Mouse (Mus musculus) intestine, embryonic 14.5 days (tissue): ENCODE measurements around the gene Acp6. TPM values are rescaled to one million over a fixed set of nuclear protein-coding genes. Genes with fewer than 3 reads are reported as not detected.
A peak's percentile ranks its signal among the peaks of the same experiment; 100 is the strongest.

ENCODE experiments used
- ATAC-seq: fragments of 200-750 bp; cut with Nextera tagmentation; replicated peaks from 2 replicates; pipeline ENCODE4 v1.8.0; 2017; ENCODE audit warnings: low read depth, moderate number of reproducible peaks, moderate TSS enrichment, moderate library complexity; ENCODE audit not compliant: low FRiP score, low TSS enrichment
- DNase-seq: peaks from one replicate; pipeline ENCODE4 v3.0.0-alpha.2; 2018; ENCODE audit warnings: low spot score
- H3K27ac ChIP-seq: fragments of 300-500 bp; sonication (generic); 2 replicates; pipeline ENCODE4 v1.5.1; 2014; ENCODE audit warnings: low read depth, mild to moderate bottlenecking, control low read depth
- H3K27me3 ChIP-seq: fragments of 300-500 bp; sonication (generic); replicated peaks from 2 replicates; pipeline ENCODE4 v1.6.1; 2014; ENCODE audit warnings: low read length, control low read depth; ENCODE audit not compliant: control insufficient read depth, insufficient read depth
- H3K36me3 ChIP-seq: fragments of 300-500 bp; sonication (generic); 2 replicates; pipeline ENCODE4 v1.6.1; 2014; ENCODE audit warnings: low read length, control low read depth; ENCODE audit not compliant: control insufficient read depth, insufficient read depth
- H3K4me1 ChIP-seq: fragments of 300-500 bp; sonication (generic); replicated peaks from 2 replicates; pipeline ENCODE4 v1.6.1; 2014; ENCODE audit warnings: low read length, control low read depth, mixed read lengths; ENCODE audit not compliant: control insufficient read depth, insufficient read depth
- H3K4me2 ChIP-seq: fragments of 300-500 bp; sonication (generic); 2 replicates; pipeline ENCODE4 v1.6.1; 2014; ENCODE audit warnings: low read length
- H3K4me3 ChIP-seq: fragments of 300-500 bp; sonication (generic); 2 replicates; pipeline ENCODE4 v1.5.1; 2014; ENCODE audit warnings: low read depth, low read length, control low read depth, mixed read lengths
- H3K9ac ChIP-seq: fragments of 300-500 bp; sonication (generic); 2 replicates; pipeline ENCODE4 v1.6.1; 2014; ENCODE audit warnings: mild to moderate bottlenecking, low read length
- H3K9me3 ChIP-seq: fragments of 300-500 bp; sonication (generic); 2 replicates; pipeline ENCODE4 v1.6.1; 2016; ENCODE audit warnings: low read length, control low read depth; ENCODE audit not compliant: control insufficient read depth
- WGBS: fragments of 180-500 bp; shearing (Covaris S2); extraction: QIAGEN DNeasy Blood & Tissue Kit; methylation state at CpG from one replicate; pipeline ENCODE4 v1.1.7; 2014; 5-methylcytosine and 5-hydroxymethylcytosine counted together
- polyA plus RNA-seq: library from polyadenylated mRNA; unstranded; fragments of >200 nt; fragmentation: Nextera tagmentation; extraction: Ambion mirVana; gene quantifications from 2 replicates; pipeline ENCODE4 v1.2.1, GENCODE M21; 2014

Acp6 gene
- polyA plus RNA-seq, 1 experiment from 2014 or later, result 43.9 TPM

DNA sequence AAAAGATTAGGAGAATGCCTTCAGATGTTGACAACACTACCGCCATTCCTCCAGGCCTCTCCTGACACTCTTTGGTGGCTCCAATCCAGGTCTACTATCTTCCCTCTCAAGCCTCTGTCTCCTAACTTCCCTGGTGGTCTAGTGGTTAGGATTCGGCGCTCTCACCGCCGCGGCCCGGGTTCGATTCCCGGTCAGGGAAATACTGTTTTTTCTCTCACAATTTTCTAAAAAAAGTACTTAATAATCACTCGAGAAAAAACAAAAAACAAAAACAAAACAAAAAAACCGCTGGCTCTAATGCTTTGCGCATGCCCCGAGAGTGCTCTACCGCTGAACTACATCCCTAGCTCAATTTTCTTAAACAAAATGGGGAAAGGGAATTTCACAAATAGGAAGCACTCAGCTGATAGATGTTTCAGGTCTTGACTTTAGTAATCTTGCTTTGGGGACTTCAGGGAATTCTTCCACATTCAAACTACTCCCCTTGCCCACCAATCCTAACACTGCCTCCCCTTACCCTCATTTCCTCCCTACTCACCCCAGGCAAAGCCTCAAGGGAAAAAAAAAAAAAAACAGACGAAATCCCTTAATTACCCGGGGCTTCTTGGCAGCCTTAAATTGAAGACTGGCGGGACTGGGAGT lies 498 bp upstream of the Acp6 start:
- ATAC-seq, result peak; percentile 73
- peak; percentile 97 for DNase-seq
- Histone ChIP-seq H3K4me1 (peaks cover 17% of the 10 kb centered on the region; the same call in 1 of the 2 replicates), H3K4me3 (peak overlapping the region; percentile 88), H3K27ac (peak overlapping the region; percentile 64), H3K4me2 (peak overlapping the region; percentile 86), H3K9me3 (no peaks in the 10 kb centered on the region), H3K27me3 (no peaks in the 10 kb centered on the region), H3K36me3 (no peaks in the 10 kb centered on the region), H3K9ac (peak overlapping the region; percentile 14; the same call in 1 of the 2 replicates)
- 1% methylated on average over 17 of the region's 17 CpGs for WGBS

DNA sequence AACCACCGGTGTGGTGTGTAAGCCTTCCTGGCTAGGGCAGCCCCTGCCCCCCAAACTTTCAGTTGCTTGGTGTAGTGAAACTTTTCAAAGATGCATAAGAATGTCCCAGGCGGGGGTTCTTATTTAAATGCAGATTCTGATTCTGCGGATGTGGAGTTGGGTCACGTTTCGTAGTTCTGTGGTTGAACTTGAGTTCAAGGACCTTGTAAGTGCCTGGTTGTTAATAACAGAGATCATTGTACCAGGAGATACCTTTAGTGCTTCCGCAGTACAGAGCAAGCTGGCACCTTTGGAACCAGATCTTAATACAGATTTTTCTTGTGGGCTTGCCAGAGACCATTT lies 903 bp downstream of the Acp6 start:
- peak overlapping the region; percentile 86 for H3K4me2 ChIP-seq
- ATAC-seq, result no peak
- peak overlapping the region; percentile 80 for H3K9ac ChIP-seq
- 12% methylated on average over 6 of the region's 6 CpGs for WGBS
- H3K4me1 ChIP-seq, result peaks cover 17% of the 10 kb centered on the region; the same call in 1 of the 2 replicates
- peak overlapping the region; percentile 88 for H3K4me3 ChIP-seq
- H3K9me3 ChIP-seq, result no peaks in the 10 kb centered on the region
- no peaks in the 10 kb centered on the region for H3K27me3 ChIP-seq
- no peaks in the 10 kb centered on the region for H3K36me3 ChIP-seq
- no peak for DNase-seq
- no peak overlapping the region for H3K27ac ChIP-seq

DNA sequence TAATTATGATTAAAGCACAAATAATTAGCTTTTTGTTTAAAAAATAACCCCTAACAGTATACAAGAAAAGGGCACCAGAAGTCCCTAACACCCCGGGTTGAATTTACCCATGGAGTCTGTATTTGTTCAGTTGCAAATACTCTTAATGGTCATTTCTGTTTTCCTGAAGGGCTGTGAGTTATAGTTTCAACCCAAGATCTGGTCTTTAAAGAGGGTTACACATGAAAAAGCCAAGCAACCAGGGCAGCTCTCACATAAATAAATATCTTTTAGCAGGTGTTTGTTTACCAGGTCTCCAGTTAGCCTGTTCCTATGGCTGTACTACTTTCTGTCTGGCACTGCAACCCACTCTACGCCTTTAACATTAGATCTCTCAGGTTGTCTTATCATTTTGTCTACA lies 1.4 kb downstream of the Acp6 start:
- H3K27me3 ChIP-seq, result no peaks in the 10 kb centered on the region
- DNase-seq (no peak), ATAC-seq (no peak)
- H3K9ac ChIP-seq, result no peak overlapping the region
- no peak overlapping the region for H3K27ac ChIP-seq
- H3K9me3 ChIP-seq, result no peaks in the 10 kb centered on the region
- 82% methylated on average over 2 of the region's 2 CpGs for WGBS
- peak overlapping the region; percentile 86 for H3K4me2 ChIP-seq
- H3K4me1 ChIP-seq, result peaks cover 17% of the 10 kb centered on the region; the same call in 1 of the 2 replicates
- H3K4me3 ChIP-seq, result peak overlapping the region; percentile 88; the same call in 1 of the 2 replicates
- no peaks in the 10 kb centered on the region for H3K36me3 ChIP-seq

DNA sequence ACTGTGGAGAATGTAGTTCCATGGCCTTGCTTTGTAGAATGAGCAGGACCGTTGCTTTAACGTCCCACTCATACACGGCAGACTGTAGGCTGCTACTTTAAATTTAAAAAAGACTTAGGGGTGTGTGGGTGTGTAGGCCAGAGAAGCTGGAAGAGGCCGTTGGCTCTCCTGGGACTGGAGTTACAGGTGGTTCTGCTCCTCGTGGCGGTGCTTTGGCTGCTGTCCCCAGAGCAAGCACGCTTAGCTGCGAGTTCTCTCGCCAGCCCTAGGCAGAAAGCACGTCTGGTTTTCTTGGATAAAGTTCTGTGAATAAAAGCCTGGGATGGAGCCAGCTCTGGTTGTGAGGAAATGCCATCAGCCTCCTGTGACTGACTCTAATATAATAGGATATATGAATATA lies 2.3 kb downstream of the Acp6 start:
- no peak overlapping the region for H3K4me2 ChIP-seq
- no peaks in the 10 kb centered on the region for H3K9me3 ChIP-seq
- H3K4me3 ChIP-seq, result no peak overlapping the region
- H3K27me3 ChIP-seq, result no peaks in the 10 kb centered on the region
- 45% methylated on average over 10 of the region's 10 CpGs for WGBS
- H3K27ac ChIP-seq, result no peak overlapping the region
- H3K36me3 ChIP-seq, result no peaks in the 10 kb centered on the region
- H3K4me1 ChIP-seq, result peaks cover 17% of the 10 kb centered on the region; the same call in 1 of the 2 replicates
- no peak for ATAC-seq
- no peak overlapping the region for H3K9ac ChIP-seq
- DNase-seq, result no peak

DNA sequence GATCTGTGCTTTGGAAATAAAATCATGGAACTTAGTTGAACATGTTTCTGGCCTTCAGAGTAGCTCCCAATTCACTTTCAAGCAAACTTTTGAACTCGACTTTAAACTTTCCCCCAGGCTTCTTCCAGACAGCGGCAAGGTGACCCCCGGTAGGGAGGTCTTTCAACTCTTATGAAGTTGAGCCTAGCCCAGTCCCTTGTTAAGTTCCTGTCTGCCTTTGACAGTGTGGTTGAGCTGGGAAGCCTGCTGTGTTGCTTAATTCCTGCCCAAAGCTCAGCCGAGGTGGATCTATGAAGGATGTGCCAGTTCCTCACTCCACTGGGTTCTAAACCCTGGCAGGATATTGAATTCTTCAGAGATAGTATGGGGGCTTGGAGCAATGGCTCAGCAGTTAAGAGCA lies 3.2 kb downstream of the Acp6 start:
- H3K27ac ChIP-seq, result no peak overlapping the region
- no peak overlapping the region for H3K4me2 ChIP-seq
- H3K36me3 ChIP-seq, result no peaks in the 10 kb centered on the region
- ATAC-seq (no peak), DNase-seq (no peak)
- no peaks in the 10 kb centered on the region for H3K9me3 ChIP-seq
- no peak overlapping the region for H3K9ac ChIP-seq
- no peak overlapping the region for H3K4me3 ChIP-seq
- H3K4me1 ChIP-seq, result peaks cover 17% of the 10 kb centered on the region; the same call in 1 of the 2 replicates
- no peaks in the 10 kb centered on the region for H3K27me3 ChIP-seq
- 68% methylated on average over 4 of the region's 4 CpGs for WGBS

DNA sequence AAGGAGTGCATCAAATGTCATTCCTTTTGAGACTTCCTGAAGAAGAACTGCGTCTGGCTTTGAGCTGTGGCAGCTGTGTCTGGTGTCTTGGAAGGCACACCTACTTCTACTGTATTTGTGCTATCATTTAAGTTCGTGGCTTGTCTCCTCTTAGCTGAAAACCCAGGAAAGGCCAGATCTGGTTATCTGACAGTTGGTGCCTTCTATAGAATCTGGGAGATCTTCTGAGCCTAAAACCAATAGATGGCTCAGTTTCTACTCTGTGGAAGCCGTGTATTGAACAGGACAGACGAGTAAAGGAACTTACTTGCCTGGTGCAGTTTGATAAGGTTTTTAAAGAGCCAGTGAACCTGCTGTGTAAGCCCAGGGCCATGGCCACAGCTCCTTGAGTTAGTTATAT lies 5.9 kb downstream of the Acp6 start:
- Histone ChIP-seq H3K4me2 (no peak overlapping the region), H3K27ac (no peak overlapping the region), H3K9me3 (no peaks in the 10 kb centered on the region), H3K4me3 (no peak overlapping the region), H3K27me3 (no peaks in the 10 kb centered on the region), H3K36me3 (peaks cover 6% of the 10 kb centered on the region), H3K9ac (no peak overlapping the region), H3K4me1 (peaks cover 15% of the 10 kb centered on the region; the same call in 1 of the 2 replicates)
- ATAC-seq (no peak), DNase-seq (no peak)
- WGBS, result 73% methylated on average over 4 of the region's 4 CpGs

DNA sequence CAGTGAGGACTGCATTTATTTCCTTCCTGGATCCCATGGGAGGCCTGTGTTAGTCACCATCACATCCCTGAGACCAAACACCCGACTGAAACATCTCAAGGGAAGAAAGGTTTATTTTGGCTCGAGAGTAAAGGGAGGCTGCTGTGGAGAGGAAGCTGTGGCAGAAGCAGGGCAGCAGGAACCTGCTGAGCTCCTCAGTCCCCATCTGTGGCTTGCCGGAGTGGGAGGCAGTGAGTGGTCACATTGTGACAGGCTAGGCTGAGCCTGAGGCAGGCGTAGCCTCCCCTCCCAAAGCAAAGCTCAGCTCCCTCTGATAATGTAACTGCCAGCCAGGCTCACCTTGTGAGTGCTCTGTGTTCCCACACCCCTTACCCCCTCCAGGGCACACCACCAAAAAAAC lies 8.5 kb downstream of the Acp6 start:
- no peak overlapping the region for H3K4me2 ChIP-seq
- H3K4me1 ChIP-seq, result no peaks in the 10 kb centered on the region
- DNase-seq (no peak), ATAC-seq (no peak)
- no peaks in the 10 kb centered on the region for H3K9me3 ChIP-seq
- no peak overlapping the region for H3K9ac ChIP-seq
- H3K27ac ChIP-seq, result no peak overlapping the region
- no peaks in the 10 kb centered on the region for H3K27me3 ChIP-seq
- 80% methylated on average over 4 of the region's 4 CpGs for WGBS
- no peak overlapping the region for H3K4me3 ChIP-seq
- peaks cover 12% of the 10 kb centered on the region for H3K36me3 ChIP-seq

DNA sequence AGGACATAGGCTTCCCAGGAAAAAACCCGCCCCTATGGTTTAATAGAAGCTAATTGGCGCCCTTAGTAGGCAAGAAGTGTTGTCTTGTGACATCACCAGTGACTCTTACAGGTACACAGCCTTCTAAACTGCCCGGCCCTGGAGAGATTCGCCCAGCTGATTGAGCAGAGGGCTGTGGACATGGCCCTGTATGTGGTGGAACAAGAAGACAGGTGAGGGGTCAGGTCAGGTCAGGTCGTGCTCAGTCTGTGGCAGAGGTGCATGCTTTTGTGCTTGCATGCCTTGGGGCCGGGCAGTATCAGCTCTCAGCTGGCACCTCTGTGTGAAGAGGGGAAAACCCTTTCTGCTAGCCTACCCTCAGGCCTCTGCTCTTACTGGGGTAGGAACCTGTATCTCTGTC lies 13.0 kb downstream of the Acp6 start:
- no peak for ATAC-seq
- WGBS, result 78% methylated on average over 6 of the region's 6 CpGs
- no peaks in the 10 kb centered on the region for H3K9me3 ChIP-seq
- no peak for DNase-seq
- no peaks in the 10 kb centered on the region for H3K27me3 ChIP-seq
- H3K27ac ChIP-seq, result no peak overlapping the region
- peaks cover 12% of the 10 kb centered on the region for H3K36me3 ChIP-seq
- no peak overlapping the region for H3K4me3 ChIP-seq
- no peak overlapping the region for H3K4me2 ChIP-seq
- H3K9ac ChIP-seq, result no peak overlapping the region
- no peaks in the 10 kb centered on the region for H3K4me1 ChIP-seq

DNA sequence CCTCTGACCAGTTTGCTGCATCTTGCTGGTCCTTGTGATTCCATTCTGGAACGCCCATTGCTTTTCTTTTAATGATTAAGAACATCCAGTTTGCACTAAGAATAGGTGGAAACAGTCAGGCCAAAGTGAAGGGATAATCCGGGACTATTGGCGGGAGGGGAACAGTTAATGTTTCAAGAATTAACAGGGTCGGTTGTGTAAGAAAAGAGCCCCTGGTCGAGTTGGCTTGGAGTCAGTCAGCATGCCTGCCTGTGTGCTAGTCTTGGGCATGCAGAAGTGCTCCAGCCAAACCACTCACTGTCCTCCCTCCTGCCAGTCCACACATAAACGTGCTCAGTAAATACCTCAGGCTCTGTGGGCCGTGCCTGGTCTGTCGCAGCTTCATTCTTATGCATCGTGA lies 13.7 kb downstream of the Acp6 start:
- H3K4me3 ChIP-seq, result no peak overlapping the region
- ATAC-seq (no peak), DNase-seq (no peak)
- 76% methylated on average over 9 of the region's 9 CpGs for WGBS
- H3K36me3 ChIP-seq, result peaks cover 12% of the 10 kb centered on the region
- H3K9ac ChIP-seq, result no peak overlapping the region
- no peak overlapping the region for H3K27ac ChIP-seq
- no peaks in the 10 kb centered on the region for H3K4me1 ChIP-seq
- H3K4me2 ChIP-seq, result no peak overlapping the region
- no peaks in the 10 kb centered on the region for H3K27me3 ChIP-seq
- no peaks in the 10 kb centered on the region for H3K9me3 ChIP-seq
